Mouse (Mus musculus) ZHBTc4 (cell line): ENCODE results near the gene Phkb.

Experiments used
- DNase-seq: peaks from one replicate; pipeline ENCODE4 v3.0.0-alpha.2; 2011; ENCODE audit warnings: low read depth, low spot score

Gene Phkb

DNA sequence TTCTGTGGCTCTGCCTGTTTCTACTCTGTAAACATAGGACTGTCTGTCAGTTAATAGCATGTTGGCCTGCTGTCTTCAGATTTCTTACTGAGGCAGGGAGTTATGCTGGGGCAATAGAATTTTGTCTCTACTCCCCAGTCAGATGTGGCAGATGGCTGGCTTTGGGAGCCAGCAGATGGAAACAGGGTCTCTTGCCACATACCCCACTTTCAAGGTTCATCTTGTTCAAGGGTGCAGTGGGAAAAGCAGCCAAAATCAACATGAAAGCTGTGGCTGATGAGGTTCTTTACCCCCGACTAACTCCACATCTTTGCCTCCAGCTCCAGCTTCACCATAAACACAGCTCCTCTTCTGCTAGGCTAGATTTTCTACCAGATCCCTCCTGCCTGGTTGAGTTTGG is 246.7 kb downstream of the Phkb start:
- no peak for DNase-seq

DNA sequence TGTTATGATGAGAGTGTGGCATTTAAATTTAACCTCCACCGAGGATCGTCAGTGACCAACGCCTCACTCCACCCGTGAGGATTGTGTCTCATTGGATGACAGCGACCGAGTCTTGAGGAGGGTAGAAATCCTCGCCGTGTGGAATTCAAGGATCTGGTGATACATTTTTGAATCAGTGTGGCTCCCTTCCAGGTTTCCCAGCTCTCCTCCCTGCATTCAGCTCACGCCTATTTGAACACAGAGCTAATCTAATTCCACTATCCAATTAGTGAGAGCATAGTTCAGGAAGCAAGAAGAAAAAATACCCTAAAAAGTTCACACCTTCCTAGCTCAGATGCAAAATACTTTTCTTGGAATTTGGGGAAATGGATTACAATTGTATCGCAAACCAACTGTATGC is 249.9 kb downstream of the Phkb start:
- DNase-seq = no peak
